ENCODE assay signal across 8 mouse cellular contexts in the genomic region with DNA sequence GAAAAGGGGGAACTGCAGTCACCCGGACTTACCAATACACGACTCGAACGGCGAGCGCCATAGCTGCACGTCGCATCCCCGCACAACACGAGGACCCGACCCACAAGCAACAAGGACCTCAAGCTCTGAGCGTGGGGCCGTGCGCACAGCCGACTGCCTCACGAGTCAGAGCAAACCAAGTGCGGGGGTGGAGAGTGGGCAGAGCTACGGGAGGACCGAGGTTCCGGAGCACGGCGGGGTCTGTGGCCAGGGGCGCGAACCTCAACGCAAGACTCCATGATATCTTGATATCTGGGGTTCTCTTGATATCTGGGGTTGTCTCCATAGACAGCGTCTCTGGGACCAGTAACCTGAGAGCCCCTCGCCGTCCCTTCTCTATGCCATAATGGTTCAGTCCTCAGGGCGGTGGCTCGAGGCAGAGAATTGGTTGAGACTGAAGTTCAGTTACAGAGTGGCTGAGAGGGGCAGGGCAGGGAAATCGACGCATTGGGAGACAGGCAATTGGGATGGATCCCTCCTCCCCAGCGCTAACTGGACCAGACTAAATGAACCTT. TPM values are rescaled to one million over a fixed set of nuclear protein-coding genes. Genes with fewer than 3 reads are reported as not detected.
DNase-seq lines count a peak whose midpoint lies in the region; ATAC-seq and TF ChIP-seq lines count a peak whose summit lies in the region.

Selenow (minus strand) TSS at position 183 of the 554 bp plus-strand sequence.

- peak; percentile 86 for TF ChIP-seq POLR2A in ES-Bruce4 (IDR thresholded peaks at IDR 0.05; ENCODE audit: insufficient read depth, low read length)

- DNase-seq in forebrain, embryonic 14.5 days (ENCODE audit: low spot score), result peak; percentile 96
- peak; percentile 90 to 91 for DNase-seq in heart, postnatal 14 days
- peak; percentile 94 for DNase-seq in layer of hippocampus, adult 11-12 months (ENCODE audit: low spot score)
- peak; percentile 90 to 91 for DNase-seq in lung, adult 18-20 months
- peak; percentile 85 for DNase-seq in testis, postnatal 14 days (ENCODE audit: low spot score)

- 0 out of 2 replicates have a peak, but pooled peaks have one; percentile 42 for TF ChIP-seq EP300 in ES-Bruce4 (IDR thresholded peaks at IDR 0.05; ENCODE audit: insufficient read depth, low read depth, low read length)

- peak; percentile 92 for ATAC-seq in cerebellum, adult (ENCODE audit: insufficient number of reproducible peaks, low FRiP score, low TSS enrichment)
- peak; percentile 98 for ATAC-seq in forebrain, embryonic 14.5 days
- ATAC-seq in neural tube, embryonic 15.5 days (ENCODE audit: low FRiP score), result peak; percentile 96

- intact Hi-C loops in heart, postnatal 14 days (cut with DNase I), result no loop called here

- no peaks in the 10 kb centered on the region for H3K9me3 ChIP-seq in ES-Bruce4 (replicated peaks; ENCODE audit: control insufficient read depth, insufficient read depth, low read length, poor library complexity, severe bottlenecking)
- H3K9me3 ChIP-seq in forebrain, embryonic 14.5 days (replicated peaks; ENCODE audit: control insufficient read depth, low read length), result no peaks in the 10 kb centered on the region
- no peaks in the 10 kb centered on the region for H3K9me3 ChIP-seq in neural tube, embryonic 15.5 days (replicated peaks)

- peak within 1 kb of the TSS; percentile 96 for H3K4me3 ChIP-seq in ES-Bruce4 (ENCODE audit: low read depth, low read length)
- peak within 1 kb of the TSS; percentile 73 for H3K4me3 ChIP-seq in forebrain, embryonic 14.5 days (ENCODE audit: low read depth, low read length)
- peak within 1 kb of the TSS; percentile 76 for H3K4me3 ChIP-seq in neural tube, embryonic 15.5 days (replicated peaks)

- H3K4me2 ChIP-seq in forebrain, embryonic 14.5 days (ENCODE audit: low read length), result peak within 1 kb of the TSS; percentile 74
- H3K4me2 ChIP-seq in neural tube, embryonic 15.5 days, result peak within 1 kb of the TSS; percentile 88

- no peaks in the 10 kb centered on the region for H3K27me3 ChIP-seq in ES-Bruce4 (ENCODE audit: control insufficient read depth, insufficient read depth, low read length, poor library complexity, severe bottlenecking)
- H3K27me3 ChIP-seq in forebrain, embryonic 14.5 days (replicated peaks; ENCODE audit: control insufficient read depth, insufficient read depth, low read length), result no peaks in the 10 kb centered on the region
- H3K27me3 ChIP-seq in neural tube, embryonic 15.5 days (replicated peaks), result no peaks in the 10 kb centered on the region

- H3K9ac ChIP-seq in ES-Bruce4 (ENCODE audit: low read depth, poor library complexity, severe bottlenecking), result peak within 1 kb of the TSS; percentile 62
- H3K9ac ChIP-seq in forebrain, embryonic 14.5 days (ENCODE audit: low read length), result peak within 1 kb of the TSS; percentile 88
- H3K9ac ChIP-seq in neural tube, embryonic 15.5 days (replicated peaks), result peak within 1 kb of the TSS; percentile 87

- WGBS in forebrain, embryonic 14.5 days, result under 1% methylated on average over 33 of the region's 33 CpGs
- under 1% methylated on average over 33 of the region's 33 CpGs for WGBS in neural tube, embryonic 15.5 days

- peaks cover 3% of the 10 kb centered on the region for H3K4me1 ChIP-seq in ES-Bruce4 (ENCODE audit: control insufficient read depth, insufficient read depth, low read length)
- peaks cover 11% of the 10 kb centered on the region for H3K4me1 ChIP-seq in forebrain, embryonic 14.5 days (ENCODE audit: control insufficient read depth, insufficient read depth, low read length)
- peaks cover 27% of the 10 kb centered on the region for H3K4me1 ChIP-seq in neural tube, embryonic 15.5 days

- TF ChIP-seq CTCF in ES-Bruce4 (IDR thresholded peaks at IDR 0.05; ENCODE audit: low read depth, low read length), result no peak

- peaks cover 14% of the 10 kb centered on the region for H3K36me3 ChIP-seq in ES-Bruce4 (ENCODE audit: control insufficient read depth, insufficient read depth, low read length, poor library complexity, severe bottlenecking)
- H3K36me3 ChIP-seq in forebrain, embryonic 14.5 days (ENCODE audit: control insufficient read depth, insufficient read depth, low read length), result peaks cover 24% of the 10 kb centered on the region
- H3K36me3 ChIP-seq in neural tube, embryonic 15.5 days, result peaks cover 24% of the 10 kb centered on the region

- no peak within 1 kb of the TSS for H3K27ac ChIP-seq in ES-Bruce4 (ENCODE audit: insufficient read depth, low read length)
- peak within 1 kb of the TSS; percentile 67 for H3K27ac ChIP-seq in forebrain, embryonic 14.5 days (ENCODE audit: low read depth, low read length)
- H3K27ac ChIP-seq in neural tube, embryonic 15.5 days (replicated peaks), result peak within 1 kb of the TSS; percentile 95

RNA-seq across cellular contexts. Expression of gene Selenow, which starts in this region (rescaled TPM):
- 93.1 and 101 TPM in 2 replicates for polyA plus RNA-seq in ES-Bruce4 (2011; ENCODE audit: insufficient read depth, insufficient read length, low read depth, missing spikeins)
- polyA plus RNA-seq in forebrain, embryonic 14.5 days (2014; fragmentation: Nextera tagmentation; extraction: Ambion mirVana), result 1,730 and 1,790 TPM in 2 replicates
- 100 to 1,000 TPM; 149 to 162 TPM for total RNA-seq in heart, postnatal 14 days (2021)
- 1,268 and 1,471 TPM in 2 replicates for polyA plus RNA-seq in neural tube, embryonic 15.5 days (2015; fragmentation: Nextera tagmentation; extraction: Ambion mirVana)

Comparison
In these comparisons a context has a peak if more than half of its experiments do, and no peak if none do; other contexts are left out.
1. RNA of gene Selenow (polyA plus RNA-seq): 1,730 to 1,790 TPM in forebrain, embryonic 14.5 days and 1,268 to 1,471 TPM in neural tube, embryonic 15.5 days; 93.1 to 101 TPM in ES-Bruce4; every median in the first group is over 10 times any median in the second.
2. Peak in every context shown above with its lines, with median percentiles within 50 percentile points of each other: H3K4me3 ChIP-seq, H3K9ac ChIP-seq, ATAC-seq and DNase-seq.